Mouse (Mus musculus) B cell, adult 2 months (primary cell): ENCODE measurements at regions not wholly inside any gene's neighbourhood (a gene's known extent, or its start where the extent isn't known, plus 50 kb on each side); places are given as distances from the start of the nearest gene placed in this dataset.

Experiments
- DNase-seq, 2 experiments: peaks; one replicate each; pipeline ENCODE4 v3.0.0; 2022

- DNase-seq, result no peak
Observed at GRCm38 (mm10) chr4:153002516-153002915, 480.1 kb downstream of the Ajap1 start.

- DNase-seq, result no peak
Observed at GRCm38 (mm10) chr4:153001761-153002160, 480.9 kb downstream of the Ajap1 start.

GRCm38 (mm10) chr4:152999526-152999925, 483.1 kb downstream of the Ajap1 start:
- DNase-seq, result no peak

GRCm38 (mm10) chr4:152997251-152997650, 485.4 kb downstream of the Ajap1 start:
- no peak for DNase-seq

- no peak for DNase-seq
Observed at GRCm38 (mm10) chr4:152996641-152997040, 486.0 kb downstream of the Ajap1 start.

- DNase-seq, result no peak
Observed at GRCm38 (mm10) chr4:152995052-152995595, 487.5 kb downstream of the Ajap1 start.

GRCm38 (mm10) chr4:152994206-152994605, 488.4 kb downstream of the Ajap1 start:
- DNase-seq, result no peak

- DNase-seq, result no peak
Observed at GRCm38 (mm10) chr4:152990266-152990665, 492.3 kb downstream of the Ajap1 start.

- DNase-seq, result no peak
Observed at GRCm38 (mm10) chr4:152987726-152988125, 494.9 kb downstream of the Ajap1 start.

GRCm38 (mm10) chr4:152975012-152975675, 497.5 kb upstream of the Kcnab2 start:
- DNase-seq, result no peak

- no peak for DNase-seq
Observed at GRCm38 (mm10) chr4:152963001-152963400, 485.3 kb upstream of the Kcnab2 start.

- no peak for DNase-seq
Observed at GRCm38 (mm10) chr4:152962165-152962564, 484.5 kb upstream of the Kcnab2 start.

- no peak for DNase-seq
Observed at GRCm38 (mm10) chr4:152961677-152962076, 484.0 kb upstream of the Kcnab2 start.

- no peak for DNase-seq
Observed at GRCm38 (mm10) chr4:152959627-152960230, 482.1 kb upstream of the Kcnab2 start.

- DNase-seq, result no peak
Observed at GRCm38 (mm10) chr4:152953237-152953974, 475.7 kb upstream of the Kcnab2 start.

GRCm38 (mm10) chr4:152948956-152949355, 471.3 kb upstream of the Kcnab2 start:
- DNase-seq, result no peak

- no peak for DNase-seq
Observed at GRCm38 (mm10) chr4:152941159-152941558, 463.5 kb upstream of the Kcnab2 start.

- no peak for DNase-seq
Observed at GRCm38 (mm10) chr4:152936614-152937013, 458.9 kb upstream of the Kcnab2 start.

GRCm38 (mm10) chr4:152935484-152935883, 457.8 kb upstream of the Kcnab2 start:
- DNase-seq, result no peak

- DNase-seq, result no peak
Observed at GRCm38 (mm10) chr4:152928422-152928985, 450.8 kb upstream of the Kcnab2 start.

- no peak for DNase-seq
Observed at GRCm38 (mm10) chr4:152920261-152920660, 442.6 kb upstream of the Kcnab2 start.

GRCm38 (mm10) chr4:152919851-152920250, 442.2 kb upstream of the Kcnab2 start:
- DNase-seq, result no peak

- DNase-seq, result no peak
Observed at GRCm38 (mm10) chr4:152916576-152916975, 438.9 kb upstream of the Kcnab2 start.
